Mouse (Mus musculus): ENCODE results near the gene Phospho2. TPM values are rescaled to one million over a fixed set of nuclear protein-coding genes. Genes with fewer than 3 reads are reported as not detected.

Gene Phospho2
- polyA plus RNA-seq, 1 experiment: not detected

DNA sequence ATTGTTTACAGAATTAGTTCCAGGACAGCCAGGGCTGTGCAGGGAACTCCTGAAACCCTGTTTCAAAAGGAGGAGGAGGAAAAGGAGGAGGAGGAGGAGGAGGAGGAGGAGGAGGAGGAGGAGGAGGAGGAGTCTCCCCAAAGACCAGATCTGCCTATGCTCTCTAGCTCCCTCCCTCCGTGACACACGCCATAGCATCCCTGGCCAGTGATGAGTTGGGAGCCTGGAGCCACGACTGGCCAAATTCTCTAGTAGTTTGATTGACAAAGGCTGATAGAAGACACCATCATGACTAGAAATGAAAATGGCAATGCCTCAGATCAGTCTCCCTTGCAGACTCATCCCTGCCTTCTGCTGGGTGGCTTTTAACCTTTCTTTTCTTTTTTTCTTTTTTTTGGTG, 48.6 kb downstream of the Phospho2 start:
- H3K4me1 ChIP-seq (ENCODE audit: control insufficient read depth, insufficient read depth, low read length): peaks cover 5% of the 10 kb centered on the region
- H3K27ac ChIP-seq (ENCODE audit: insufficient read depth, low read depth, low read length): no peak overlapping the region
- no peak overlapping the region for H3K4me3 ChIP-seq (ENCODE audit: insufficient read depth, low read depth, low read length)
- no peak for TF ChIP-seq POLR2A (IDR thresholded peaks at IDR 0.05; ENCODE audit: insufficient read depth, low read depth, low read length)
- no peak for TF ChIP-seq CTCF (IDR thresholded peaks at IDR 0.05; ENCODE audit: insufficient read depth, low read depth, low read length)
- WGBS: 47% methylated on average over 3 of the region's 3 CpGs

DNA sequence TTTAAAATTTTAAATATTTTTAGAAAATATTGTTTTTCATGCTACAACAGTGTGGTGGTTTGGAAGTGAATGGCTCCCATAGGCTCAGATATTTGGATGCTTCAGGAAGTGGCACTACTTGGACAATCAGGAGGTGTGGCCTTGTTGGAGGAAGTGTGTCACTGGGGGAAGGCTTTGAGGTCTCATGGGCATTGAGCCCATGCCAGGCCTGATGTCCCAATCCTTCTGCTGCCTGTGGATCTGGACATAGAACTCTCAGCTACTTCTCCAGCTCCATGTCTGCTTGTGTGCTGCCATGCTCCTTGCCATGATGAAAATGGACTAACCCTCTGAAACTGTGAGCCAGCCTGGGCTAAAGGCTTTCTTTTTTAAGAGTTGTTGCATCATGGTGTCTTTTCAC, 49.3 kb downstream of the Phospho2 start:
- Histone ChIP-seq H3K27ac (ENCODE audit: insufficient read depth, low read depth, low read length) (no peak overlapping the region), H3K4me3 (ENCODE audit: insufficient read depth, low read depth, low read length) (no peak overlapping the region), H3K4me1 (ENCODE audit: control insufficient read depth, insufficient read depth, low read length) (peaks cover 5% of the 10 kb centered on the region)
- no peak for TF ChIP-seq CTCF (IDR thresholded peaks at IDR 0.05; ENCODE audit: insufficient read depth, low read depth, low read length)
- no peak for TF ChIP-seq POLR2A (IDR thresholded peaks at IDR 0.05; ENCODE audit: insufficient read depth, low read depth, low read length)

DNA sequence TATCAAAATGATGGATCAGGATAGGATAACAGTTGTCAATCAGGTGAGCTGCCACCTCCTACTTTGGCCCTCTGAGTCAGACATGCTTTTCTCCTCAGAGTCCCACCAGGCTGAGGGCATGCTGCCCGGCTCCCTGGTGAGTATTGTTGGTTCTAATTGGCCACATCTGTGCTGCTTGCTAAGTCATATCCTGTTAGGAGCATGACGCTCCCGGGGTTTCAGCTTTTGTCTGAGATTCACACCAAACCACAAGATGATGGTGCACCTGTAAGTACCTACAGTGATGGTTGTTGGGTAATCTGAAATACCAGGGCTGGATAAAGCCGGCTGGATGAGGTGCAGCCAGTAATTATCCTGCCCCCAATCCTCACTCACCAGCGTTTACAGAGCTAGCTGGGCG, 50.8 kb downstream of the Phospho2 start:
- Histone ChIP-seq H3K4me3 (ENCODE audit: insufficient read depth, low read depth, low read length) (no peak overlapping the region), H3K4me1 (ENCODE audit: control insufficient read depth, insufficient read depth, low read length) (peaks cover 5% of the 10 kb centered on the region), H3K27ac (ENCODE audit: insufficient read depth, low read depth, low read length) (peak overlapping the region; percentile 16)
- TF ChIP-seq POLR2A (IDR thresholded peaks at IDR 0.05; ENCODE audit: insufficient read depth, low read depth, low read length) (no peak), CTCF (IDR thresholded peaks at IDR 0.05; ENCODE audit: insufficient read depth, low read depth, low read length) (no peak)
- WGBS: 8% methylated on average over 6 of the region's 6 CpGs

DNA sequence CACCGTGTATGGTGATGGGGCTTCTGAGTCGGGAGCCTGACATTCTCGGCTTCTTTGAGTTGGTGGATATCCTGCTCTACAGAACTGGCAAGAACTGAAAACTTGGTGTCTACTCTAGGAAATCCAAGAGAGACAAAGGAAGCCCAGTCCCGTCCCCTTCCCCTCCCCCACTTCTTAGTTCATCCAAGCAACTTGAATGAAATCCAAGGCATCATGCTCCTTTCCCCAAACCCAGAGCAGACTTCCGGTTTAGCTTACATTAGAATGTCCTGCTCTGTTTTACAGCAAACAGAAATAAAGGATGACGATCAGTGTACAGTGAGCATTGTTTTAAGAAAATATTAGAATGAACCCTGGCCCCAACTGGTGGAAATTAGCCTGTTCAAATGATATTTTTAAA, 59.8 kb downstream of the Phospho2 start:
- 43% methylated on average over 6 of the region's 6 CpGs for WGBS
- no peak overlapping the region for H3K4me3 ChIP-seq (ENCODE audit: insufficient read depth, low read depth, low read length)

More for the DNA sequence above, 59.8 kb downstream of the Phospho2 start:
- TF ChIP-seq CTCF (IDR thresholded peaks at IDR 0.05; ENCODE audit: insufficient read depth, low read depth, low read length) (no peak), POLR2A (IDR thresholded peaks at IDR 0.05; ENCODE audit: insufficient read depth, low read depth, low read length) (no peak)
- peak overlapping the region; percentile 38; the same call in 1 of the 2 replicates for H3K27ac ChIP-seq (ENCODE audit: insufficient read depth, low read depth, low read length)
- peaks cover 4% of the 10 kb centered on the region for H3K4me1 ChIP-seq (ENCODE audit: control insufficient read depth, insufficient read depth, low read length)

Other genes starting within 250 kb of the Phospho2 start
- gene Lrp2, start 203.6 kb upstream of the Phospho2 start, polyA plus RNA-seq (2012; ENCODE audit: insufficient read depth, insufficient read length, low replicate concordance, missing spikeins): not detected in 2 replicates
- gene Bbs5, start 142.5 kb upstream of the Phospho2 start, polyA plus RNA-seq (2012; ENCODE audit: insufficient read depth, insufficient read length, low replicate concordance, missing spikeins): not detected in 2 replicates
- gene Klhl41, start 119.5 kb upstream of the Phospho2 start, polyA plus RNA-seq (2012; ENCODE audit: insufficient read depth, insufficient read length, low replicate concordance, missing spikeins): not detected in 2 replicates
- not detected in 2 replicates for gene Fastkd1, start 76.1 kb upstream of the Phospho2 start, polyA plus RNA-seq (2012; ENCODE audit: insufficient read depth, insufficient read length, low replicate concordance, missing spikeins)
- 155 TPM in 1 of 2 replicates, not detected in the other for gene Ppig, start 67.1 kb upstream of the Phospho2 start, polyA plus RNA-seq (2012; ENCODE audit: insufficient read depth, insufficient read length, low replicate concordance, missing spikeins)
- not detected in 2 replicates for gene Ccdc173, start within 50 bp of the Phospho2 start, polyA plus RNA-seq (2012; ENCODE audit: insufficient read depth, insufficient read length, low replicate concordance, missing spikeins)
- not detected in 2 replicates for gene Klhl23, start 32.3 kb downstream of the Phospho2 start, polyA plus RNA-seq (2012; ENCODE audit: insufficient read depth, insufficient read length, low replicate concordance, missing spikeins)
- gene Ssb, start 71.9 kb downstream of the Phospho2 start, polyA plus RNA-seq (2012; ENCODE audit: insufficient read depth, insufficient read length, low replicate concordance, missing spikeins): 660 TPM in 1 of 2 replicates, not detected in the other
- gene Mettl5, start 96.0 kb downstream of the Phospho2 start, polyA plus RNA-seq (2012; ENCODE audit: insufficient read depth, insufficient read length, low replicate concordance, missing spikeins): not detected in 2 replicates
- gene Ubr3, start 107.6 kb downstream of the Phospho2 start, polyA plus RNA-seq (2012; ENCODE audit: insufficient read depth, insufficient read length, low replicate concordance, missing spikeins): 194 TPM in 1 of 2 replicates, not detected in the other
- gene Myo3b, start 249.5 kb downstream of the Phospho2 start, polyA plus RNA-seq (2012; ENCODE audit: insufficient read depth, insufficient read length, low replicate concordance, missing spikeins): not detected in 2 replicates